Mouse (Mus musculus) midbrain, postnatal 0 days (tissue): ENCODE measurements around the gene Nr0b2. TPM values are rescaled to one million over a fixed set of nuclear protein-coding genes. Genes with fewer than 3 reads are reported as not detected.
A peak's percentile ranks its signal among the peaks of the same experiment; 100 is the strongest.

Experiments
- ATAC-seq: fragments of 200-750 bp; cut with Nextera tagmentation; 2 replicates; pipeline ENCODE4 v1.8.0; 2017; ENCODE audit warnings: moderate number of reproducible peaks, mild to moderate bottlenecking, moderate TSS enrichment, moderate library complexity; ENCODE audit not compliant: low FRiP score
- DNase-seq: peaks from one replicate; pipeline ENCODE4 v3.0.0-alpha.2; 2015; ENCODE audit warnings: low spot score
- H3K27ac ChIP-seq: fragments of 300-500 bp; sonication (generic); 2 replicates; pipeline ENCODE4 v1.5.1; 2014; ENCODE audit warnings: low read depth, mild to moderate bottlenecking, low read length, mixed read lengths
- H3K27me3 ChIP-seq: fragments of 300-500 bp; sonication (generic); 2 replicates; pipeline ENCODE4 v1.6.1; 2014; ENCODE audit warnings: low read length, control low read depth, mixed read lengths; ENCODE audit not compliant: insufficient read depth
- H3K36me3 ChIP-seq: fragments of 300-500 bp; sonication (generic); 2 replicates; pipeline ENCODE4 v1.6.1; 2014; ENCODE audit warnings: low read length, control low read depth, mixed read lengths; ENCODE audit not compliant: insufficient read depth
- H3K4me1 ChIP-seq: fragments of 300-500 bp; sonication (generic); 2 replicates; pipeline ENCODE4 v1.6.1; 2014; ENCODE audit warnings: mild to moderate bottlenecking, control low read depth, antibody characterized with exemption, low read length, mixed read lengths; ENCODE audit not compliant: insufficient read depth
- H3K4me2 ChIP-seq: fragments of 300-500 bp; sonication (generic); 2 replicates; pipeline ENCODE4 v1.6.1; 2014; ENCODE audit warnings: low read depth, mild to moderate bottlenecking, low read length, mixed read lengths; ENCODE audit not compliant: poor library complexity, severe bottlenecking
- H3K4me3 ChIP-seq: fragments of 300-500 bp; sonication (generic); 2 replicates; pipeline ENCODE4 v1.5.1; 2014; ENCODE audit warnings: low read depth, mild to moderate bottlenecking, low read length, moderate library complexity
- H3K9ac ChIP-seq: fragments of 300-500 bp; sonication (generic); replicated peaks from 2 replicates; pipeline ENCODE4 v1.6.1; 2014; ENCODE audit warnings: mild to moderate bottlenecking, low read length, moderate library complexity, mixed read lengths; ENCODE audit not compliant: poor library complexity, severe bottlenecking
- H3K9me3 ChIP-seq: fragments of 300-500 bp; sonication (generic); 2 replicates; pipeline ENCODE4 v1.6.1; 2016; ENCODE audit warnings: low read length, control low read depth
- CTCF ChIP-seq: IDR thresholded peaks from 2 replicates; pipeline ENCODE4 v1.5.1; 2016; ENCODE audit warnings: antibody characterized with exemption, mild to moderate bottlenecking
- WGBS: fragments of 180-500 bp; shearing (Covaris S2); extraction: QIAGEN DNeasy Blood & Tissue Kit; methylation state at CpG from one replicate; pipeline ENCODE4 v1.1.7; 2014; 5-methylcytosine and 5-hydroxymethylcytosine counted together
- polyA plus RNA-seq: library from polyadenylated mRNA; unstranded; fragments of >200 nt; fragmentation: Nextera tagmentation; extraction: Ambion mirVana; gene quantifications from 2 replicates; pipeline ENCODE4 v1.2.1, GENCODE M21; 2015
- total RNA-seq: library from RNA; depleted of rRNA; stranded (reverse); fragments of >200 nt; gene quantifications from 2 replicates; pipeline ENCODE4 v1.2.3, GENCODE M21; 2014

Nr0b2 gene
- total and polyA plus RNA-seq, 2 experiments from 2014 or later, result not detected

DNA sequence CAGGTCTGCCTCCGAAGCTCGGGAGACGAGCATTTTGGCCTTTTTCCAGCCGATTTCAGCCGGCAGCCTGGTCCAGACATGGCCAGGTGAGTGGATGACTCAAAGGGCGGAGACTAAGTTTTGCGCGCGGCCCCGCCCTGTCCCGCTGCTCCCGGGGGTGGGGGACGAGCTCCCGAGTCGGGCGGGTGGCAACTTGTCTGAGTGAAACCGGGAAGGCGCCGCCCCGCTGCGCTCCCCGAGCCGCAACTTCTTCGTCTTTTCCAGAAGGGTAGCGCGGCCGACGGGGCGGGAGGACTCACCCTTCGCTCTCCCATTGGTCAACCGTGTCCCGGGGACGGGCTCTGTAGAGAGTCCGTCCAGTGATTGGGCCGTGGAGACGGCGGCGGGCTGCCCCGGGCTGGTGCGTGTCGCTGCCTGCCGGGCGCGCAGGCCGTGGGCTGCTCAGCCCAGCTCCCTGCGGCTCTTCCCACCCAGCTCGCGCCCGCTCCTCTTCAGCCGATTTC lies 46.4 kb downstream of the Nr0b2 start:
- Histone ChIP-seq H3K9ac (no peak overlapping the region), H3K4me3 (peak overlapping the region; percentile 36), H3K9me3 (no peaks in the 10 kb centered on the region), H3K36me3 (peaks cover 15% of the 10 kb centered on the region), H3K27ac (no peak overlapping the region), H3K27me3 (peaks cover 40% of the 10 kb centered on the region), H3K4me2 (peak overlapping the region; percentile 66), H3K4me1 (no peaks in the 10 kb centered on the region)
- WGBS, result under 1% methylated on average over 45 of the region's 50 CpGs
- ATAC-seq (peak; percentile 86), DNase-seq (peak; percentile 70)
- TF ChIP-seq CTCF, result no peak

DNA sequence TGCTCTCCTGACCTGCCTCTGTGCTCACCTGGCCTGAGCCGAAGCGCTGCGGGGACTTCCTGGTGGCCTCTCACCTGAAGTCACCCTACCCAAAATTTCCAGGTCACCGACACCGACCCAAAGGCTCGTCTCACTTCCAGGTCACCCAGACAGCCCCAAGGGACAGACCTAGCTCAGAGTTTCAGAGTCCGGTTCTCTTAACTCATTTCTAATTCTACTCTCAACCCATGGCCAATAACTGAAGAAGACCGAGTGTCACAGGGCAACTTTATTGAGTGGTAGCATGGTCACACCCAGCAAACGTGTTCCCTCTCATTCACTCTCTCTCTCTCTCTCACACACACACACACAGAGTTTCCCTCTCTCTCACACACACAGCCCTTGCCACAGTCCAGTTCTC lies 47.1 kb downstream of the Nr0b2 start:
- WGBS, result 18% methylated on average over 9 of the region's 9 CpGs
- DNase-seq (no peak), ATAC-seq (no peak)
- no peak for TF ChIP-seq CTCF
- H3K9ac ChIP-seq, result no peak overlapping the region
- H3K9me3 ChIP-seq, result no peaks in the 10 kb centered on the region
- H3K36me3 ChIP-seq, result peaks cover 15% of the 10 kb centered on the region
- peaks cover 40% of the 10 kb centered on the region for H3K27me3 ChIP-seq
- peak overlapping the region; percentile 66 for H3K4me2 ChIP-seq
- no peaks in the 10 kb centered on the region for H3K4me1 ChIP-seq
- H3K27ac ChIP-seq, result no peak overlapping the region
- peak overlapping the region; percentile 36 for H3K4me3 ChIP-seq

DNA sequence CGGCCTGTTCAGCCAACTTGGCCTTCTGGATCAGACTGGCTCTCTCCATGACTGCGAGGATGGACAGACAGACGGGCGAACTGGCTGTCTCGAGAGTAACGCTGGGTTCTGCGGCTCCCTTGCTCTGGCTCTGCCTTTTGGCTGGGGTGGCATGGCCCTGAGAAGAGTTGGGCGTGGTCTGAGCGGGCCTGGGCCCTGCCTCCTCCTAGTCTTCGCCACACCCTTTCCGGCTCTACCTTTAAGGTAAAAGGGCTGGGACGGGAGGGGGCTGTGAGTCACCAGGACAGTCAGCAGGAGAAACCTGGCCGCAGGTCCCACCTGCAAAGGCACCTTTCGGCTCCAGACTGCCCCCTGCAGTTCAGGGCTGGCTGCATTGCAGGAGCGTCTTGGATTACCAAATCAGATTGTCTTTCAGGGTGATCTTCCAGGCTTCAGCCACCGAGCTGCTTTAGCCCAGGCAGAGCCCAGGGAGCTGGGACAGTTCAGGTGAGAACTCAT lies 48.6 kb downstream of the Nr0b2 start, which contains the start of gene Sfn:
Gene Sfn, minus strand, starts transcription at position 448 of the 498 bp plus-strand sequence.
- Histone ChIP-seq H3K4me2 (no peak within 1 kb of the TSS), H3K9ac (no peak within 1 kb of the TSS), H3K27ac (no peak within 1 kb of the TSS), H3K27me3 (peaks cover 40% of the 10 kb centered on the region), H3K36me3 (peaks cover 19% of the 10 kb centered on the region), H3K4me1 (no peaks in the 10 kb centered on the region), H3K4me3 (no peak within 1 kb of the TSS), H3K9me3 (no peaks in the 10 kb centered on the region)
- 5% methylated on average over 16 of the region's 16 CpGs for WGBS
- TF ChIP-seq CTCF, result peak; percentile 33
- ATAC-seq (no peak), DNase-seq (no peak)

DNA sequence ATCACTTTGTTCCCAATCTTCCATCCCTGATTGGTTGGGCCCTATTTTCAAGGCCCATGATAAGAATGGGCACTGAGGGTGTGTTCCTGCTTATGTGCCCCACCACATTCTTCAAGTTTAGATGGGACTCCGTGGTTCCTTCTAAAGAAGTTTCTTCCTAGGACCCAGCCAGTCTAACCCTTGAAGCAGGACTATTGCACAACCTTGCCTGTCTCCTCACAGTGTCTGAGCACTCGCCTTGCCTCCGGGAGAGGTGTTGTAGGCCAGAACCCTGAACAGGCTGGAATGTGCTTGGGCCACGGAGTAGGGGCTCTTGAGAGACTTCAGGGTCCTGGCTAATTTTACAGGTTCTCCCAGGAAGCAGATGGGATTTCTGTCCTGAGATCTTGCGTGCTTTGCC lies 49.9 kb downstream of the Nr0b2 start:
- 89% methylated on average over 5 of the region's 5 CpGs for WGBS
- H3K4me3 ChIP-seq, result no peak overlapping the region
- DNase-seq (no peak), ATAC-seq (no peak)
- no peaks in the 10 kb centered on the region for H3K4me1 ChIP-seq
- TF ChIP-seq CTCF, result no peak
- no peak overlapping the region for H3K27ac ChIP-seq
- H3K9ac ChIP-seq, result no peak overlapping the region
- H3K9me3 ChIP-seq, result no peaks in the 10 kb centered on the region
- no peak overlapping the region for H3K4me2 ChIP-seq
- peaks cover 40% of the 10 kb centered on the region for H3K27me3 ChIP-seq
- peaks cover 27% of the 10 kb centered on the region for H3K36me3 ChIP-seq

GRCm38 (mm10) chr4:133604175-133604574 lies 51.0 kb downstream of the Nr0b2 start:
- WGBS, result 93% methylated on average over 7 of the region's 7 CpGs
- TF ChIP-seq CTCF, result no peak
- no peak for DNase-seq
- Histone ChIP-seq H3K4me2 (no peak overlapping the region), H3K9me3 (no peaks in the 10 kb centered on the region), H3K27me3 (peaks cover 28% of the 10 kb centered on the region), H3K27ac (no peak overlapping the region), H3K4me1 (no peaks in the 10 kb centered on the region), H3K4me3 (no peak overlapping the region), H3K9ac (no peak overlapping the region), H3K36me3 (peaks cover 35% of the 10 kb centered on the region)
- no peak for ATAC-seq

DNA sequence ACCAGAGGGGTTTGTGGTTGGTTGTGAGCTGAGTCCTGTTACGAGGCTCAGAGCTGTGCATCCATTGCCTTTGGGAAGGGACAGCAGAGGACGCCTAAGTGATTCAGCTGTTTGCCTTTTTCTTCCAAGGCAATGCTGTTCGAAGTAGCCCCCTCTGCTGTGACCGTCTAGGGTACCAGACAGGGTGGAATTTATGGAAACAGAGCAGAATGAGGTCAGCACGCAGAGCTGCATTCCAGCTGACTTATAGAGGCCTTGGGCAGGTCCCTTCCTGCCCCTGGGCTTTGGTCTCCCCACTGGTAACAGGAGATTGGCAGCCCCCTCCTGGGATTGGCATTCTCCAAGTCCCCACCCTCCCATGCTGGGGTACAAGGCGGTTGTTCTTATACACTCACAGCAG lies 51.7 kb downstream of the Nr0b2 start:
- ATAC-seq (no peak), DNase-seq (no peak)
- no peak overlapping the region for H3K9ac ChIP-seq
- no peaks in the 10 kb centered on the region for H3K4me1 ChIP-seq
- TF ChIP-seq CTCF, result no peak
- H3K27me3 ChIP-seq, result peaks cover 22% of the 10 kb centered on the region
- H3K4me3 ChIP-seq, result no peak overlapping the region
- H3K36me3 ChIP-seq, result peaks cover 35% of the 10 kb centered on the region
- WGBS, result 68% methylated on average over 6 of the region's 6 CpGs
- H3K4me2 ChIP-seq, result no peak overlapping the region
- no peaks in the 10 kb centered on the region for H3K9me3 ChIP-seq
- no peak overlapping the region for H3K27ac ChIP-seq
